Mouse (Mus musculus) urinary bladder, postnatal 14 days (tissue): ENCODE data around the gene Psenen.
A peak's percentile ranks its signal among the peaks of the same experiment; 100 is the strongest.

Experiments
- DNase-seq: peaks from one replicate; pipeline ENCODE4 v3.0.0; 2021; ENCODE audit warnings: low spot score

Psenen gene

DNA sequence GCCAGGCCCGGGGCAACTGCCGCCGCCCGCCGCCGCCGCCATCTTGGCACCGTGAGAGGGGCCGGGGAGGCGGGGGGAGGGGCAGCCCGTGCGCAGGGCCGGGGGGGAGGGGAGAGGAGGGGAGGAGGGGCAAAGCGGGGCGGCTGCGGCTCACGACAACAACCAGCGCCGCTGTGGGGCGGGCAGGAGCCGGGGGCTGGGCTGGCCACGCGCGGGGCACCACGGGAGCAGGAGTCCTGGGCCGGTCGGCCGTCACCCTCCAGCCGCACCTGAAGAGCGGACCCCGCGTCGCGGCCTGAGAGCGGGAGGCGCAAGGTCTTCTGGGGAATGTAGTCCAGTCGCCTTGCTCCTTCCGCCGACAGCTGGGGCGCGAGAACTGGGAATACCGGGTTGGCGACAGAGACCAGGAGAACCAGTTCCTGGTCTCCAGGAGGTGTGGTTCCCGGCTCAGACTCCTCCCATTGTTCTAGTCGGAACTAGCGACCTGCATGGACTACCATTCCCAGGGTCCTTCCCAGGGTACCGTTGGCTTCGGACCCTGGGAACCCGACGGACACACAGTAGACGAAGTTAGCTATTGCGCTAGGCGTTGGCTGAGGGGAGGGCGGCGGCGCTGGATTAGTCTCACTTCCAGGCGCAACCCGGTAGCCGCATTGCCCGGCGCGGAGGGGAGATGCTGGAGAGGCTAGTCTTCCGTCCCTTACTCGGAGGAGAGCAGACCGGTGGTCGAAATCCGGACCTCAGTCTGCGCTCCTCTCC is 25.4 kb upstream of the Psenen start, which contains the start of gene Kmt2b:
TSS of gene Kmt2b (minus strand) at position 51 of the 759 bp plus-strand sequence.
- DNase-seq = peak; percentile 98

DNA sequence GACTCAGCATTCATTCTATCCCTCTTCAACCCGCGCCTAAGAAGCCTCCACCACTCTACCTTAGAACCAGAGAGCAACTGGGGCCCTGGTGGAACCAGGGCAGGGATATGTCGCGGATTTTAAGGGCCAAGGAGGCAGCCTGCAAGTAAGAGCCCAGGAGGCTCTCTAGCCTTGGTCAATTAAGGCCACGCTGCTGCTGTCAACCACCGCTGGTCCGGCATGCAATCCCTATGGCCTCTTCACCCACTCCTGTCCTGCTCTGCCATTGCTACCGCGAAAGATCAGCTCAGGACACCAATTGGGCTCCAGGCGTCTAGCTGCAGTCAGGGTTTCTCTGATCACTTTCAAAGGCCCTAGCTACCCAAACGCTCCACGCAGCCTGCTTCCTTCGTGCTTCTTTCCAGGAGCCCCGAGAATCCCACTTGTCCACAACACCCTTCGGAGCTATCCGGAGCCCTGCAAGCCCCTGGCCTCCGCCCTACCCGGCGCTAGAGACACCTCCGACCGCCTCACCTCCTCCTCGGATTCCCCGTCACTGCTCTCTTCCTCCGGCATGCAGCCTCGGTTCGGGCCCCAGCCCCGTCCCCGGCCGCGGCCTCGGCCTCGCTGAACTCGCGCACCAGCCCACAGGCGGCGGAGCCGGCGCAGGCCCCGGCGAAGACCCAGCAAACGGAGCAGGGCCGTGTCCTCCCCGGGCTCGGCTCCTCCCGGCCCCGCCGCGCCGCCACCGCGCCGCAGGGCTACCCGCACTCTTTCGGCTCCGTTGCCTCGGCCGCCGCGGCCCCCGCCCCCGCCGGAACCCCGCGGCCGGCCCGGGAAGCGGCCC is 24.6 kb upstream of the Psenen start:
- DNase-seq = peak; percentile 51

DNA sequence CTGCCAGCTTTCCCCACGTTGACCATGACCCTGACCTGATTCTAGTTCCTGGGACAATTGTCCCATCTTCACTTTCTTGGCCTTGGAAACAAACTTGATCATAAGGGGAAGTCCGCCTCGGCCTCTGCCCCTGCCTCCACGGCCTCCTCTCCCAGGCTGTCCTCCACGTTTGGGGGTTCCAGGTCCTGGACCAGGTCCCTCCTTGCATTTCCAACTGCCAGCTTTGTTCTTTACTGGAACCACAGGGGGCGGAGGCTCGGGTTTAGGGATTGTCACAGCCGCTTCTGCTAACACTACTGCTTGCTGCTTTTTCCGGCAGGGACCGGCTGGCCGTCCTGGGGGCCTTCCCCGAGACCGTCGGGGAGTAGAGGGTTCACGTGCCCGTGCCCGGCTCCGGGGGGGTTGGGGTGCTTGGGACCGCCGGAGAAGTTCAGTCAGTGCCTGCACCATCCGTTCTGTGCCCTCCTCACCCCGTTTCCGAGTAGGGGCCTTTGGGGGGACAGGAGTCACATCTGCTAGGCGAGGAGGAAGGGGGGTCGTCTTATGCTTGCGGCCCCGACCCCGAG is 23.1 kb upstream of the Psenen start:
- no peak for DNase-seq

DNA sequence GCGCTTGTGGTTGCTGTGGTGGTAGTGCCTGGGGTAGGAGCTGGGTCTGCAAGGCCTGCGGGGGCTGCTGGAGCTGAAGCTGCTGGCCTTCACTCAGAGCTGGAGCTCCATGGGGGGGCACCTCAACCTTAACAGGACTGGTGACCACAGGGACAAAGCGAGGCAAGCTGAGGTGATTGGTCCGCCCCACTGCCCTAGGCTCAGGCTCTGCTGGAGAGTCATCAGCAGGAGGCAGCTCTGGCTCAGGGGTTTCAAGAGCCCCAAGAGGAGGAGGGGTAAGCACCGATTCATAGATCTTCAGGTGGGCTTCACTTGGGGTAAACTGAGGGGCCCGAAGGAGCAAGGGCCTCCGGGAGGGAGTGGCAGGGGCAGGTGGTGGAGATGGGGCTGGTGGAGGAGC is 21.7 kb upstream of the Psenen start:
- DNase-seq = no peak

DNA sequence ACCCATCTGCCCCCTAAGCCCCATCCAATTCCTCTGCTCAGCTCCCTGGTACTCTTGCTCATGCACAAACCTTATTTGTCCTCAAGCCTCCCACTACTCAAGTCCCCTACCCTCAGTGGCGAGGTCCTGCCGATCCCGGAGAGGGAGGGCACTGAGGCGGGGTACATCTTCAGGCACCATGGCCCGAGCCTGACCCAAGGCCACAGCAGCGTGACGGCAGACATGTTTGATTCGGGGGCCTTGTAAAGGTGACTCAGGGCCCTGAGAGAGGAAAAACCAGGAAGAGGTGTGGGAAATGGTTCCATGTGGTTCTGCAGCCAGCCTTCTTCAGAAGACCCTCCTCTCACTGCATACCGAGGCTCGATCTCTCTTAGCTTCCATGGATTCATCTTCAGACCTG is 20.9 kb upstream of the Psenen start:
- no peak for DNase-seq

DNA sequence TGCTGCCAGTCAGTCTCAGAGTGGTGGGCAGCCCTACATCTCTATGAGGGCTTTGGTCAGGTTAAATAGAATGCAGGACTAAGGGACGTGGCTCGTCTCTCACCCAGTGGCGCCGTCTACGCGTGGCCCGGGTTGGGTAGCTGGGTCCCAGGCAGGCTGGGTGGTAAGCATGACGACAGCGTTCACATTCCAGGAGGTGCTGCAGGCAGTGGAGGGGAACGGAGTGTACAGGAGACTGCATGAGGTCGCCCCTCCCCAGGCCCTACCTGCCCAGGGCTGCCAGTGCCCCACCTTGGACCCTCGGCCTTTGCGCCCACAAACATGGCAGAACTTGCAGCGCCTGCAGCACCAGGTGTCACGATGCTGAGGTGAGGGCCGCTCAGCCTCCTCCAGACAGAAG is 18.1 kb upstream of the Psenen start:
- DNase-seq = no peak

DNA sequence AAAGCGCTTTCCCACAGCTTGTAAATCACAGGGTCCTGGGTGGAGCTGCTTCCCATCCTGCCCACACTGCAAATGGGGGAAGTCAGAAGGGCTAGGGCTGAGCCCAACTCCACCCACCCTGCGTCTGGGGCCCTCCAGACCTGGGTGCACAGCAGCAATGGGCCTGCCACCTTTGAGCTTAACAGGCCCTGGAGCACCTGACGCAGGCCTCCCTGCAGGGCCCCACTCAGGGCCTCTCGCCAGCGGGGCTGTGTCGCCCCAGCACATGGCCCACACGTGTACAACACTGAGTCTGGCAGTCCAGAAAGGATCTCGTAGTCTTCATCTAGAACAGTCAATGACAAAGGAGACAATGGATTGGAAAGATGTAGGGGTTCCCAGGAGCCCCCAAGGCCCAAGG is 16.5 kb upstream of the Psenen start:
- no peak for DNase-seq

DNA sequence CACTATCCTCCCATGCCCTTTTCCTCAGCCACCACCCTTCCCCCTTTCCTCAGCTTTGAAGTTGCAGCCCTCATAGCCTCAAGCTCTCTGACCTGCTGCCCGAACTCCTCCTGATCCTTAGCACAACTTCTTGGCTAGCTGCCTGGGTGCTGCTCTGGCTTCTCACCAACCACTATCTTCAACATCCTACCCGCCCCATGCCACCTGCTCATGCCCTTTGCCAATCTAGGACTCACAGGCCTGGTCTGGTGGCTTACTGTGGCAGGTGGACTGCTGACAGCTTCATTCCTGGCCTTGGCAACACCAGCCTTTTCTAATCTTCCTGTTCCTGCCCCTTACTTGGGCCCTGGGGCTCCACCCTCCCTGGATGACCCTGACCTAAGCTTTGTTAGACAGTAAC is 9.5 kb upstream of the Psenen start:
- DNase-seq = peak; percentile 58

DNA sequence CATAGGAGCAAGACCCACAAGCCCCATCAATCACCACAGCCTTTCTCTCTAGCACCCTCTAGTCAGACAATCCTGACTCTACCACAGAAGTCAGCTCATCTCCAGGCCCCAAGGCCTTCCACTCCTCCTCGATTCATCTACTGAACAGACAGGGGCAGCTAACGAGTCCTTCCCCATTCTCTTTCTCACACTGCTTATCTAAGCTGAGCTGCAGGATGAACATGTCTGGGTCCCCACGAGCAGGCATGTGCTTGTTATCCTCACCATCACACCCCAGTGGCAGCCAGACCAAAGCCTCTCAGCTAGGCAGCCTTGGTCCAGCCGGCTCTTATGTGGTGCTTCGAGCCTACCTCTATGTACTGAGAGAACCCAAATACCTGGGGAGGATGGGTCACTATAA is 9.0 kb upstream of the Psenen start:
- DNase-seq = no peak

DNA sequence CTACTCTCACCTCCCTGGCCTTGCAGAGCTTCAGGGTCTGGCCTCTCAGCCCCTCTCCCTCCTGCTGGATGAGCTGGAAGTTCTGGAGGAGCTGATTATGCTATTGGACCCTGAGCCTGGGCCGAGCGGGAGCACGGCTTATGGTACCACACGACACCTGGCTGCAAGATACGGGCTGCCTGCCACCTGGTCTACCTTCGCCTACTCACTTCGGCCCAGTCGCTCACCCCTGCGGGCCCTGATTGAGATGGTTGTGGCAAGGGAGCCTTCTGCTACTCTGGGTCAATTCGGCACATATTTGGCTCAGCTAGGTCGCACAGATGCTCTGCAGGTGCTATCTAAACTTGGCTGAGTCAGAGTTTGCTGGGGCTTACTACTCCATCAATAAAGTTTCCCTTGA is 4.1 kb upstream of the Psenen start:
- DNase-seq = no peak

DNA sequence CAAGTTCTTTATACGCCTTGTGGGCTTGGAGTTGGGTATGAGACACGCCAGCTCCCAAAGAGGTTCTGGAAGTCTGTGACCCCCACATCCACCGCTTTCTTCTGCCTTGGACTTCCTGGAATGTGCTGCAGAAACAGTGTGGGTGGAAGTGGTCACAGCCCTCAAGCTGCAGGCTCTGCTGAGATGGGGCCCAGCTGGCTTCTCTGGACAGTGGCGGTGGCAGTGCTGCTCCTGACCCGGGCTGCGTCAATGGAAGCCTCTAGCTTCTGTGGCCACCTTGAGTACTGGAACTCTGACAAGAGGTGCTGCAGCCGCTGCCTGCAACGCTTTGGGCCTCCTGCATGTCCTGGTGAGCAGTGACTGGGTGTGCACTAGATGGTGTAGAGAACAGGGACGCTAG is 2.6 kb upstream of the Psenen start:
- no peak for DNase-seq

DNA sequence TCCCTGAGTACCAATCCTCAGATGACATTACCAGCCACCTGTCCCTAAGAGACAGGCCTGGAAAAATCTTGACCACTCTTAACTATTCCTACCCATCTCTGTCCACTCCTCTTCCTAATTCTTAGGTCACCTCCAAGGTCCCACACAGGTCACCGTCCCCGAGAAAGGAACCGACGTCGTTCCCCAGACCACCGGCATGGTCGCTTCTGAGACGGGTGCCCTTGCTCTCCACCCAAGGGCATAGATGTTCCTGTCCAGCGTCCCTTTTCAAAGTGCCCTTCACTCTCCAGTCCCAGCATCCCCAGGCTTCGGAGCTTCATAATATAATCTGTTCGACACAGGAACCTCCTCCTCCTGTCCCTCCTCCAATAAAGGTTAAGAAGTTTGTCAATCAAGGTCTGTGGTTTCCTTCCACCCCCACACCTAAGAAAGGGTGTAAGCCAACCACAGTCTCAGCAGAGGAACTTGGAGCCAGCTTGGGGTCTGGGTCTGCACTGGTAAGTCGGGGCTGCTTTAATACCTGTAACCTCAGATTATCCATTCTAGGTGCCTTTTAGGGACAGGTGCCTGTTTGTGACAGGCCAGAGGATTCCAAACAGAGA is 1.6 kb upstream of the Psenen start, which contains the start of gene Igflr1:
TSS of gene Igflr1 (plus strand) at position 458 of the 602 bp plus-strand sequence.
- DNase-seq = no peak

DNA sequence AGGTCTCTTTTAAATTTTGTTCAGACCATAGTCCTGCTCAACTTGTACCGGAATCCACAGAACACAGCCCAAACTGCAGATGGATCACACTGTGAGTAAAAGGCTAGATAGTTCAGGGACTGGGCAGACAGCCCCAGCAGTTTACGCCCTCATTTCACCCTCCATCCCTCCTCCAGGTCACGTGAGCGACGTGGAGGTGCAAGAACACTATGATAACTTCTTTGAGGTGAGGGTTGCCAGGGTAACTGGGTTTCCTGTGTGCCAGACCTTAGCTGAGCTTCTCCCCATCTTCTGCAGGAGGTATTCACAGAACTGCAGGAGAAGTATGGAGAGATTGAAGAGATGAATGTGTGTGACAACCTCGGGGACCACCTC is 466 bp upstream of the Psenen start:
- no peak for DNase-seq

DNA sequence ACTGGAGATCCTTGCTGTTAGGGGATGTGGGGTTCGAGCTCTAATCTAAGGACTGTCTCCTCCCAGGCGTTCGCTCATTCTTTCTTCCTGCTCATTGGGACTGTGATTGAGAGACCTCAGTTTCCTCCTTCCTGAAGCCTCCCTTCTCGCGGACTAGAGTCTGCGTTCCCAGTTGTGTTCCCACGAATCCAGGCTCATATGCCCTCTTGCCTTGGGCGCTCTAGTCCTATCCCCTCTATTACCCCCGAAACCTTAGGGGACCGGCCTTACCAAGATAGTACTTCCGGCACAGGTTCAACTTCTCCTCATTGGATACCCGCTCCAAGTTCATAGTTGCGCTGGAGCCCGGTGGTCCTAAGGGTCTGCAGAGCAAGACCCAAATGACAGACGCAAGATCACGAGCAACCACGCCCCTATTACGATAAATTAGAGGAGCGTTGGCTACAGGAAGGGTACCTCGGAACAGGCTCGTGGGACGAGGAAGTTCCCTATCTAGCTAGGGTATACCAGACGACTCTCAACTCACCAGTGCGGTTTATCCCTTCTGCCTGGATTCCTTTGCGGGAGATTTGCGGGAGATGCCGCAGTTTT is 806 bp downstream of the Psenen start:
- DNase-seq = no peak

DNA sequence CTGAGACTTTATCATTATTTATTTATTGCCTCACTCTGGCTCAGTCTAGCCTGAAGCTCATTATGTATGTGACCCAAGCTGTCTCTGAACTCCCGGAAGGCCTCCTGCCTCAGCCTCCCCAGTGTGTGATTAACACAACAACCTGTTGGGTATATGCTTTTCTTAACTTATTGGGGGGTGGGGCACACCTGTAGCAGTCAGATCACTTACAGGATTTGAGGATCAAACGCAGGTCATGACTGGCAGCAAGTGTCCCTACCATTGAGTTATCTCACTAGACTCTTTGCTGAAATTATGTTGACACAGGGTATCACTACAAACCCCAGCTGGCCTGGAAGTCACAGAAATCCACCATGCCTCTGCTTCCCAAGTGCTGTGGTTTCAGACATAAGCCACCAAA is 3.1 kb downstream of the Psenen start:
- no peak for DNase-seq

DNA sequence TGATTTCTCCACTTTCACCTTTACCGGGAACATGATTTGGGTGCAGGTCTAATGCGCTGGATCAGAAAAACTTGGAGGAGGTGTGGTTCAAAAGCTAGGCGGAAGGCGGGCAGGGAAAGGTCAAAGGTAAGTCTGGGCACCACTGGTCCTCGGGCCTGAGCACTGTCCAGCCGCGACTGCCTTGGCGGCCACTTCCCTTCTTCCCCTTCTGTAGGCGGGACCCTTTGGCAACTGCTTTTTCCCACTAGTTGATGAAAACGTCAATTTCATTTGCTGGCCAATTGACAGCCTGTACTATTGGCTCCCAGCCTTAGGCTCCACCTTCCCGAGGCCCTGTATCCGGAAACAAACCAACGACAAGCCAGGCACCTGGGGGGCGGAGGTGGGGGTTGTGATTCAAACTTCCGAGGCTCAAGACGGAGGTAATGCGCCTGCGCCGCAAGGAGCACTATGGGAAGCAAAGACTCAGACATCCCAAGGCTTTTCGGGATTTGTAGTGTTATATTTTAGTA is 3.9 kb downstream of the Psenen start, which contains the start of gene Lin37:
TSS of gene Lin37 (minus strand) at position 396 of the 512 bp plus-strand sequence.
- peak; percentile 97 for DNase-seq

DNA sequence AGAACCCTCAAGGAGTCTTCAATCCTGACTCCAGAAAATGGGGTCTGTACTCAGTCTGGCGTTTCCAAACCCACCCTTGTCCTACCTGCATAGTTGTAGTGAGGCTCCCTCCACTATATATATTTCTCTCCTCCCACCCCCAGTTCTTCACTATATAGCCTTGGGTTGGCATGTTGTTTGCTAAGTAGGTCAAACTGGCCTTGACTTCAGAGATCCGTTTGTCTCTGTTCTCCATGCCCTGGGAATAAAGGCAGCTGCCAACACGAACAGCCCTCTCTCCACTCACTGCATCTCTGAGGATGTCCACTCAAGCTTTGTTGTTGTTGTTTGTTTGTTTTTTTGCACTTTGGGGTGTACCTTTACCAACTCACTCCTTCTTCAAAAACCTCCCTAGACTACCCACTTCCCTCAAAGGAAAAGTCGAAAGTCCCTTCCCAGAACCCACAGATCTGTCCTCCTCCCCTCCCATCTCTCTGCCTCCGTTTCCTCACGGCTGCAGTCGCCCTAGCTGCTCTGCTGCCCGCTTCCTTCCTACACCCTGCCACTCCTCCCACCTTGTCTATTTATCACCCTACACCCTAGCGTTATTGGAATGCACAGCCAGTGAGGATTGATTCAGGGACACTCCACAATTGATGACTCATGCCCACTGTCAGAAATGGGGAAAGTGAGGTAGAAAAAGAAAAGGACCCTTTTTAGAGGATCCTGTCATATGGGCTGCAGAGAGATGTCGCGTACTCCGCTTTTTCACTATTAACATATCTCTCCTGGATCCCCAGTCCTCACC is 4.6 kb downstream of the Psenen start:
- no peak for DNase-seq

DNA sequence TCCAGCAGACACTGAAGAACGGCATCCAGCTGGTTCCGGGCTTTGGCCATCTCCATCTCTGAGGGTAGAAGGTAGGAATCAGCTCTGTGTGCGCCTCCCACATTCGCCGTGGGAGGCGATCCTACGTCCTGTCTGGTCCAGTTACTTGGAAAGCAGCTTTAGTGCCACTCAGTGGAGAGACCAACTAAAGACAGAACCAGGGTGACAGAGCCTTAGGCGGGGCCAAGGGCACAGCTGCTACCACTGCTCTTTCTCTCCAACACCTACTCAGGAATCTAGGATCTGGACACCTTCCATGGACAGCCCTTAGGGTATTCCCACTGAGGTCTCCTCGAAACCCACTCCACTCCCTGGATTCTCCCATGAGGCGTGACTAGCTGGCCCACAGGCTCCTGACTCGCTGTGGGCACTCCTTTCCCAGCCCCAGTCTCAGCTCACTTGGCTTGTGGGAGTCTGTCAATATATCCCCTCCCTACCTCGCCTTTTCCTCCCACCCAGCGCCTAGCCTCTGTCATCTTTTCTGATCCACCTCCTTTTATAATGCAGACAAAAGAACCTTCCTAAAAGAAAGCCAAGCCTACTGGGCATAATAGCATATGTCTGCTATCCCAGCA is 5.4 kb downstream of the Psenen start:
- DNase-seq = no peak

DNA sequence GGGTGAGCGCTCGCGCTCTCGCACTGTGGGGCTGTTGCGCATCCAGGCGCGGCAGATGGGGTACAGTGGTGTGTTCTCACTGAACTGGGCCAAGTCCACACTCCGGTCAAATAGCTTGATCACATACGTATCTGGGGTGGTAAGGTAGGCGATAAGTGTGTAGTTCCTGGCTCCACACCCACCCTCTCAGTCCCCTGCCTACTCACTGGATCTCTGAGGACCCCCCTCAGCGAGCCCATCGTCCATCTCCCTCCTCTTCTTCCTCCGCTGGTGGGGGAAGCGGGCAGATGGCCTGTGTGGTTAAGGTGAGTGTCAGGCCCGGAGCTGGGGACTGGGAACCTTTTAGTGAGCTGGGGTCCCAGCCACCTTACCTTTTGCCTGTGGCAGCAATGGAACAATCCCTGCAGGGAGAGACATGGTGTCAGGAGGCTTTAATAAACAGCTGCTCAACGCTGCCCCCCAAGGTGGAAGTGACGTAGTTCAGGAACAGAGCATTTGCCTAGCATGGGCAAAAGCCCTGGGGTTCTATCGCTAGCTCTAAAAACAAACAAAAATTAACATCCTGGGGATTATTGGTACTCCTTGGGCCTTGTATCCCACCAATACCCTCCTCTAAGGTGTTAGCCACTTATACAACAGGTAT is 6.4 kb downstream of the Psenen start:
- no peak for DNase-seq
